Mouse (Mus musculus) v-Abl transformed pro-B cells (cell line): ENCODE data around the gene Gm7980.
"Not testable (repeated sequence)": the region's sequence is repeated elsewhere in the genome, so short reads cannot be mapped to it uniquely, and the experiment has no call there.

Experiments
- in situ Hi-C, 2 experiments: fragments of 400-800 bp; cut with MboI; formaldehyde crosslinking; loops; one replicate each; pipeline ENCODE4 v1.15.1; 2025; ENCODE audit not compliant: unreplicated experiment in 2 of 2

The Gm7980 gene

GRCm38 (mm10) chr14:41907190-41907589, at the start of gene Gm7980:
Gene Gm7980 (minus strand): TSS chr14:41907290.
- in situ Hi-C loops: not testable (repeated sequence)

- in situ Hi-C loops: not testable (repeated sequence)
Observed at GRCm38 (mm10) chr14:41943695-41944094, 36.6 kb upstream of the Gm7980 start, which contains the start of gene 1700024B05Rik. Gene 1700024B05Rik (plus strand): TSS chr14:41943995.

GRCm38 (mm10) chr14:41924649-41925048, 17.6 kb upstream of the Gm7980 start, which contains the start of gene 1700049E17Rik1:
Gene 1700049E17Rik1 (plus strand): TSS chr14:41924949.
- in situ Hi-C loops: not testable (repeated sequence)
